Mouse (Mus musculus): Measurements from ENCODE around the gene Gm47289.

The Gm47289 gene

GRCm38 (mm10) chr9:119158861-119159260, at the start of gene Gm47289:
TSS of gene Gm47289 (plus strand) at chr9:119159161.
- no peak for DNase-seq

DNA sequence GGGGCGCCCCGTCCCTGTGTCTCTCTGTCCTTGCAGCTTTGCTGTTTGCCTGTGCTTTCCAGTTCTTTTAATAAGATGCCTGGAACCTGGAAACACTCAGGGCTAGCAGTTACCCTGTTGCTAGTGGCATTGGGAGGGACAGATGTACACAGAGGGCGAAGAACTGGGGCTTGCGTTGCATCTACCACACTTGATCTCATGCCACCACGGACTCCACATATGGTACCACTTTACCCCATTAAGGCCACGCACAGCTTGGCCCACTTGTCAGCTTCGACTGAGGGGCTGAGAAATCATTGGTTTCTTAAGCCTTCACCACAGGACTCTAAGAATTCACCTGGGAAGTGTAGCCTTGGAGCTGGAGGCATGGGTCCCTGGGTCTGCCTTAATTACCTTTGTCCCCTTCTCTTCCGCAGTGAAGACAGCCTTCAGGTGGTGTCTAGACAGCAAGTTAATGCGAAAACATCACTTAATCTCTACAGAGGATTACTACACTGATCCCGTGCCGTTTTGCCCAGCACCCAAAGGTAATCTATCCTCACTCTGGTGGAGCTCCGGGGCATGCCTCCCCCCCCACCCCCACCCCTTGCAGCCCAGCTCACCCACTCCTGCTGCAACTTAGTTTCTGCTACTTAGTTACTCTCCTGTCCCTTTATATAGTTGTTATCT, 49.1 kb upstream of the Gm47289 start:
- no peak for DNase-seq

DNA sequence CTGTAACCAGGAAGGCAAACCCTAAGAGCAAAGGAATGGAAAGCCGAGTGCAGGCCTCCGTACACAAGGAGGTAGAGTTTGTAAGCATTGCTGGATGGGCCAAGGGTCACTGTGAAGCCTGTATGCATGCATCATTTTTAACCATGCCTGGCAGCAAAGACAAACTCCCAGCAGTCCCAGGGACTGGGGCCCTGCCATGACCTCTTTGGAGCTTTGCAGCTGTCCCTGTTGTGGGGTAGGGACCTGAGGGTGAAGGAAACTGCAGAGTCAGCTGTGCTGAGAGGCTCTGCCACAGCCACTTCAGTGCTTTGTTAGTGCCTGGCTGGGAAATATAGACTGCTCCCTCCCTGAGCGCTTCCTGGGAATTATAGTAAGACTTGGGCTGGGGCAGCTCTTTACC, 48.3 kb upstream of the Gm47289 start:
- no peak for DNase-seq

- no peak for DNase-seq
Measured at GRCm38 (mm10) chr9:119114911-119115310, 44.0 kb upstream of the Gm47289 start.

DNA sequence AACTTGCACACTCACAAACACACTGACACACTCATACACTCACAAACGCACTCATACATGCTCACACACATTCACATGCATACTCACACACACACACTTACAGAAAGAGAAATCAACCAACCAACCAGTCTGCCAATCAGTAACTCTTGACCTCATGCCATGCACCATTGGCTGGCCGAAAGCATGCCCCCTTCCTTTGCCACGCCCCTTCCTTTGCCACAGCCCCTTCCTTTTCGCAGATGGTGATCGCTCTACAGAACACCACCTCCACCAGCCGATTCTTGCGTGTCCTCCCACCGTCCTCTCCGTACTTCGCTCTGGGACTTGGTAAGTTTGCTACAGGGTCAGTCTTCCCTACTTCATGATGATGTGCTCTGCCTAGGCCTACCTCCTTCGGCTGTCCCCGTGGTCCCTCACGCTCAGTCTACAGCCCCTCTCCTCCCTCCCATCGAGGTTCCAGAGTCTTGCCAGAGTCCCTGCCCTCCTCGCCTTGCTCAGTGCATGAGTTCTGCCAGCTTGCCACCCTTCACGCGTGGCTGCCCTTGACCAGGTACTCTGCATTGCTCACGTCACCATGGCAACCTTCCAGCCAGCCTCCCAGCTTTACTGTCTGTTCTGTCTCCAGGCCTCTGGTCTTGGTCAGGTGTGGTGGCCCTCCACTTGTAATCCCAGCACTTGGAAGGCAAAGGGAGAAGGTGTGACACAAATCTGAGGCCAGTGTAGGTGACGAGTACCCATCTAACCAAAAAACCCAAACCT, 39.4 kb upstream of the Gm47289 start:
- DNase-seq: no peak

GRCm38 (mm10) chr9:119120168-119120560, 38.8 kb upstream of the Gm47289 start:
- no peak for DNase-seq

DNA sequence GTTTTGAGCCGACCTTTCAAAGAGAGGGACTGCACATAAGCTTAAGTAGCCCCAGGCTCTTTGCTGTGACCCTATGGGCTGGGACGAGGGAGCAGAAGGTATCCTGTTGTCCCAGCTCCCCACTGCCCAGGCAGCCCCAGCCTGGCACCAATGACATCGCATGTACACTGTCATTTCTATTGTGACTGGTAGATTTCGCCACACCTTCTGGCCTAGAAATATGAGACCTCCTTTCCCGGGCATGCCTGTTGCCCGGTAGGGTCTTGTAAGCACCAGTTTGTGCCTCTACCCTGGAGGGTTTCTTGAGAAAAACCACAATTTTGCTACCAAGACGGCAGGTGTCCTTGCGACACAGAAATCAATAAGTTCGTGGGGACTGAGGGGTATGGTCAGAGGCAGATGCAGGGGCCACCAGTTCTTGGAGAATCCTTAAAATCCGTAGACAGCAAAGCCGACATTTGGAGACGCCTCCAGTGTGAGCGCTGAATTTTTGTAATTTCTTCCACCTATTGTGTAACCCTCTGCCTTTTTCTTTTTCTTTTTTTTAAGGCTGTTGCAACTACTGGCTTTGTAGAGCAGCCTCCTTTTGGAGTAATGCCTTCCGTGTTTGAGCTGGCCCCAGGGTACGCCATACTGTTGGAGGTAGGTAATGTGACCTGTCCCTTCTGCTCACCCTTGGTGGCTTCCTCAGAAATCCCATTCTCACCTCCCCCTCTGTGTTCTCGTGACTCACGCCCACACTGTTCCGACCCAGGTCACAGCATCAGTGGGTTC, 36.2 kb upstream of the Gm47289 start:
- DNase-seq: no peak

DNA sequence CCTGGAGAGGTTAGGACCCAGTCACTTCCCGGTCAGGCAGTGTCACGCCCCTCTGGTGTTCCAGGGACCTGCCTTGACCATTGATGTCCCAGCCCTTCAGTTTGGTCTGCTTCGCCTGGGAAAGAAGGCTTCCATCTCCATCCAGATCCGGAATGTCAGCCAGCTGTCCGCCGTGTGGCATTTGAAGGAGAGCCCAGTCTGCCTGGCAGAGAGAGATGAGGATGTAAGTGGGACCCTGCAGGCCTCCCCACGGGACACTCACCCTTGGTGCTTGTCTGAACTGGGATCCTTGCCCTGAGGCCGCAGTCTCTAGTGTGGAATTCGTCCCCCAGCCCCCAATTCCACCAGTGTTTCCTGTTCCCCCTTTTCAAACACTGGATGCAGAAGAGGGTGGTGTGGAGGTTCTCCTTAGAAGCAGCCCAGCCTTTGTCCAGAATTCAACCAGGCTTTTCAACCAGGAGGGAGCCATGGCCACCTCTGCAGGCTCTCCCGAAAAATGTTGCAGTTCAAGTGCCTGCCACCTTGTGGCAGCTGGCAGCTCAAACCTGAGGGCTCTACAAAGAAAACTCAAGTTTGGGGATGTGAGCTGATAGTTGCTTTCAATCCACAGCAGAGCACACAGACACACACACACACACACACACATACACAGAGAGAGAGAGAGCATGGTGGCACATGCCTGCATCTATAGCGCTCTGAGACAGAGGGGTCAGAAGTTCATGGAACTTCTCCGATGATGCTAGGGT, 30.4 kb upstream of the Gm47289 start:
- DNase-seq: no peak

DNA sequence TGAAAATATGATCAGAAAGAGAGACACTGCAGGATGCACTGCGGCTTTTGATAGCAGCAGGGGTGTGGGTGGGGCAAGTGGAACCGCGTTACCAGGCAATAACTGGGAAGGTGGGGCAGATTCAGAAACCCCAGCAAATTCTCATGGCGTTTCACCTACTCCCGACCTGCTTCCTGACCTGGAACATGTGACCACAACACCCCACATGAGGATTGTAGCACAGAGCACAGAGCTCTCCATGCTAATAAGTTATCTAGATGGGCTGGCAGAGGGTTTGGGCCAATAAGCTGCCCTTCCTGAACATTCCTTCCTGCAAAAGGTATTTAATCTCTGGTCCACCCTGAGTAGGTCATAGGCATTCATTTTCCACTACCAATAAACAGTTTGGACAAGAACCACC, 28.3 kb upstream of the Gm47289 start:
- no peak for DNase-seq

DNA sequence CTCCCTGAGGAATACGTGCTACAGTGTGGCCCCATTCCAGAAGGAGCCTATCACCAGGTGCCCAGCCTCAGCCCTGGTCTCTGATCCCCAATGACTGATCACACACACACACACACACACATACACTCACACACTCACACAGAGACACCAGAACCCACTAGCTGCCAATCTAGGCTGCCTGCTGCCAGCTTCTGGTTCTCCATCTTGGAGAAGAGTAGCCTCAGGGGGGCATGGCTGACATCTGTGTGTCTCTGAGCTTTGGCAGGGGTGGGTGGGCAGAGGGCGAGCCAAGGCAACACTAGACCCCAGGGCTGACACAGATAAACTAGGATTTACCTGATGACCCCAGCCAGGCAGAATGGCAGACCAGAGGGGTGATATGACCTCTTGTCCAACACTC, 20.1 kb upstream of the Gm47289 start:
- no peak for DNase-seq

DNA sequence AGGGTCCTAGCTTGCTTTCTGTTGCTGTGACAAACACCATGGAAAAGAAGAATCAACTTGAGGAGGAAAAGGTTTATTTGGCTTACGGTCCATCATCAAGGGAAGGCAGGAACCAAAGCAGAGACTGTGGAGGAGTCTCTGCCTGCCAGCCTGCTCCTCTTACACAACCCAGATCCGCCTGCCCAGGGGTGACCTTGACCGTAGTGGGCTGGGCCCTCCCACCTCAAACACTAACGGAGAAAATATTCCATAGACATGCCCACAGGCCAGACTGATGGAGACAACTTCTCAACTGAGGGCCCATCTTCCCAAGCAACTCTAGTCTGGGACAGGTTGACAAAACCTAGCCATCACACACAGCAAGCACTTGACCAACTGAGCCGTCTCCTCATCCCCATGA, 16.9 kb upstream of the Gm47289 start:
- DNase-seq: no peak

DNA sequence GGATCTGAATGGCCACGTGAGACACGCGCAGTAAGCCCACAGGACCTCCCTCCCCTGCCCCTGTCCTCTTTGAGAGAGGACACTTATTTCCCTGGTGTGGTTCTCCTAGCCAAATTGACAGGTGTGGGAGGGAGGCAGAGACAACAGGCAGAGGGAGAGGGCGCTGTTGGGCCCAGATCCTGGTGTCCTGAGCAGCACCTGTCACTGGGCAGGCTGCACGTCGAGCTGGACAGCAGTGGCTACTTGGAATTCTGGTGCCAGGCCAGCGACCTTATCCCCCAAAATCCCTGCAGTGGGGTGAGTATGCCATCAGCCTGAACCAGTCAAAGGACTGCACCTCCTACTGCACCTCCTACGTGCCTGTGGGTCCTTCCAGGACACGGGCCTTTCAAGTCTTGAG, 15.6 kb upstream of the Gm47289 start:
- DNase-seq: no peak

DNA sequence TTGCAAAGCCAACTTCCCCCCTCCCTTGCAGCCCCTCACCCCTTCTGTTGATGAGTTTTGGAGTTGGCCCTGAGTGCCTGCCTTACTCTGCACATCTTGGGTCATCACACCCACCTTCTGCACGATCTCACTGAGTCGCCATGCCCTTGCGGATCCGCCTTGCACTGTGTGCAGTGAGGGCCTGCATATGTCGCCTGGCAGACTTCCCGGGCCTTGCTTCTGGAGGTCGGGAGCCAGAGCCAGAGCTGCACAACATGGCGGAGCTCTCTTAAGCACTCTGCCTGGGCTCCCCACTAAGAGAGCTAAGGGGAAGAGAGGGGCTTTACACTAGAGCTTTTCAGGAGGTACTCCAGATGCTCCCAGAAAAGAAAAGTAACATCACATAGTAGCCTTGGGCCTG, 14.3 kb upstream of the Gm47289 start:
- DNase-seq: peak; percentile 61 to 70

DNA sequence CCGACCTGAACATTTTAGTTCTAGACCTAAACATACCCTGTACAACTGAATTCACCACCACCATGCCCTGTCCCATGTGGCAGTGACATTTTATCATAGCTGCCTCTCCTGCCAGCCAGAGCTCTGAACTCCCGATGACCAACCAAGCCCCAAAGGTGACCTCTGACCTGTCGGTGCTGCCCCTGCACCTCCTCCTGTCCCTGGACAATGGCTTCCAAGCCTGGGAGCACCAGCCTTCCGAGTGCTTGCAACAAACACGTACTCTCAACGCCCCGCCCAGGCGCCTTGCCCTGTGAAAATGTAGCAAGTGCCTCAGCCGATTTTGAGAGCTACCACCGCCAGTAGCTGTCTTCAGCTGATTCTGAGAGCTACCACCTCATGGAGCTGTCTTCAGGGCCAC, 13.8 kb upstream of the Gm47289 start:
- no peak for DNase-seq

DNA sequence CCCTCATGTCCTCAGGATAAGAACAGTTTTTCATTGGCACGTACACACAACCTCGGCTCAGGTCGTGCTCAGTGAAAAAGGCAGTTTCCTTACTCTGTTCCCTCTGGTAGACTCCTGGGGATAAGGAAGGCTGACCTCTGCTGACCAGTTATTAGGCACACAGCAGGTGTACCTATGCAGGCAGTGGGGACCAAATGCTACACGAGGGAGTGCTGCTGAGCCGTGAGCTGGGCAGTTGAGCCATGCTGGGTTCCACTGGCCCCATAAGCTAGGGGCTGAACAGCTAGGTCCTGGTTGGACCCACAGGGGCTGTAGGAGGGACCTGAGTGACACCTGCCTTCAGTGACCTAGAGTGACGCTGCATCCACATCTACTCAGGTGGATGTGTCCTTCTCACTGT, 13.3 kb upstream of the Gm47289 start:
- no peak for DNase-seq

DNA sequence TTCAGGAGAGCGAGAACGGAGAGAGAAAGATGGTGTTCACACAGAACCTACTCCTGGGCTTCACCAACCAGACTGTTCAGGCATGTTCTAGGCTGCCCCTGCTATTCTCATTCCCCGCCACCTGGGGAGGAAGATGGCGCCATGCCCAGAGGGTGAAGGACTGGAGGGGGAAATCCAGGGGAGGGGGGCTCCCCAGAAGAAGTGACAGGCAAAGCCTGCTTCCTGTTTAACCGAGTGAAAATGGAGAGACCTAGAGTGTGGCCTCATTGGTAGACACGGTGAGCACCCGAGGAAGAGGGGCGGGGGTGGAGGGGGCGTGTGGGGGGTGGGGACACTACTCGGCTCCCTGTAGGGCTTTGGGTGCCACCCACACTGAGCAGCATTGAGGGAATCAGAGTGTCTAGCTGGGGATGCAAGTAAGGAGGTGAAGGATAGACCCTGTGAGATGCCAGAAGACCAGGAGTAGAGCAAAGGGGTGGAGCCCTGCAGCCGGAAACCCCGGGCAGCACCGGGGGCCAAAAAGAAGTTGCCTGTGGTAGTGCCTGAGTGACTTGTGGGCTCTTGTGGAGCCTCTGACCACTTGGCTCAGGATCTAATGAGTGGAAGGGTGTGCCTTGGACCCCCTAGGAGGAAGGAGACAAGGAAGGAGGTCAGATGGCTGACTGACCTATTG, 12.7 kb upstream of the Gm47289 start:
- no peak for DNase-seq

DNA sequence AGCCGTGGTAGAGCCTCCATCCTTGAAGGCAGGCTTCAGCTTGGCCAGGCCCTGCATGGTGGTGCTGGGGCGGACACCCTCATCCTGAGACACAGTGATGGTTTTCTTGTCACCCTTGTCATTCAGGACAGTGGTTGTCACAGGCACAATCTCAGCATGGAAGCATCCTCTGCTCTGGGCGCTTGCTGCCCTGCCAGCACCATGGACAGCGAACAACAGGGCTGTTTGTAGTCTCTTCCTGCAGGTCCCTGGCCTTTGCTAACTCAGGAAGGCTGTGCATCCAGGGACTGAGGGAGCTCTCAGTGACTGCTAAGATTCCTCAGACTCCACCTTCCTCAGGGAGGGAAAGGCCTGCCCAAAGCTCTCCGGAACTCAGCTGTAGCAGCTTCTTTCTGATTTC, 9.4 kb upstream of the Gm47289 start:
- no peak for DNase-seq

- no peak for DNase-seq
Measured at GRCm38 (mm10) chr9:119151751-119152150, 7.2 kb upstream of the Gm47289 start.

DNA sequence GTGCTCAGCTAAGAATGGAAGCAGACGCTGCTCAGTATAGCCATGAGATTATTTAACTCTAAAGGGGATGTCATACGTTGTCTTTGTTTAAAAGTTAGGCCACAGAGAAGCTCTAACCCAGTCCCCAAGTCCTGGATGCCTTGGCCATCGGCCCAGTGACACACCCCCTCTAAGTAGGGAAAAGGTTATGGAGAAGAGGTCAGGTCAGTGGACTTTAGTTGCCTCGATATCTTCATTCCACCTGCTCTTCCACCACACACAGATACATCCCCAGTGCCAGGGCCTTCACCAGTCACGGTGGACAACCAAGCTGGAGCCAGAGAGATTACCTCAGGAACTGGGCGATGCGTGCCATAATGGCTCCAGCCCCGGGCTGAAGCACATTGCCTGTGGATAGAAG, 3.5 kb upstream of the Gm47289 start:
- DNase-seq: no peak

DNA sequence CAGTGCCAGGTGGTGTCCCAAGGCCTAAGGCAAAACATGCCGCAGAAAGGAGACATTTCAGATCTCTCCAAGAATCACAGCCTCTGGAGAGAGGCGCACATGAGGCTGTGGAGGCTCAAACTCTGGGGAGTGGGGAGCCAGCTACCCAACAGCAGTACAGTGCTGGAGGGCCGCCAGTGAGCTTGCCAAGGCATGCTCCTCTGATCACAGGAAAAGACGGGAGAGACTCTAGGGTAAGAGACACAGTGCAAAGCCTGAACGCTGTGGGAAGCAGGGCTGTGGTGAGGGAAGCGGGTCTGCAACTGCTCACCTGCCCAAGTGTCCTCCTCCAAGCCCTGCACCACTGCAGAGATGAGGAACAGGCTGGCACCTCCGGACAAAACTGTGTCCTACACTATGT, 3.1 kb upstream of the Gm47289 start:
- DNase-seq: no peak

- DNase-seq: peak; percentile 54 to 62
Measured at GRCm38 (mm10) chr9:119156278-119157201, 2.4 kb upstream of the Gm47289 start, which contains the start of gene Acaa1b. TSS of gene Acaa1b (minus strand) at chr9:119157093.

Data from cerebellum, postnatal 36 days (tissue).